Mouse (Mus musculus) lung, postnatal 14 days (tissue): ENCODE results near the gene Plp1.

Experiments used
- DNase-seq: peaks from one replicate; pipeline ENCODE4 v3.0.0; 2021

The Plp1 gene

GRCm38 (mm10) chrX:136822371-136822770 is at the start of gene Plp1:
Plp1 (plus strand) TSS chrX:136822671.
- no peak for DNase-seq

- peak; percentile 1 for DNase-seq
These were observed 49.4 kb upstream of the Plp1 start for GRCm38 (mm10) chrX:136773035-136773434.

GRCm38 (mm10) chrX:136778046-136778445 is 44.4 kb upstream of the Plp1 start:
- no peak for DNase-seq

- no peak for DNase-seq
These were observed 43.2 kb upstream of the Plp1 start for GRCm38 (mm10) chrX:136779262-136779661.

GRCm38 (mm10) chrX:136780041-136780440 is 42.4 kb upstream of the Plp1 start, which contains the start of gene Glra4:
Glra4 (minus strand) TSS chrX:136780141.
- no peak for DNase-seq

GRCm38 (mm10) chrX:136789446-136789845 is 33.0 kb upstream of the Plp1 start:
- peak; percentile 0 for DNase-seq

- no peak for DNase-seq
These were observed 25.2 kb upstream of the Plp1 start for GRCm38 (mm10) chrX:136797223-136797622.

GRCm38 (mm10) chrX:136819752-136820151 is 2.7 kb upstream of the Plp1 start:
- peak; percentile 9 for DNase-seq

GRCm38 (mm10) chrX:136820250-136820649 is 2.2 kb upstream of the Plp1 start:
- DNase-seq = peak; percentile 71

GRCm38 (mm10) chrX:136825016-136825415 is 2.5 kb downstream of the Plp1 start:
- no peak for DNase-seq

- DNase-seq = no peak
These were observed 6.1 kb downstream of the Plp1 start for GRCm38 (mm10) chrX:136828610-136829009.

- DNase-seq = no peak
These were observed 27.8 kb downstream of the Plp1 start for GRCm38 (mm10) chrX:136850300-136850699.

- peak; percentile 2 for DNase-seq
These were observed 45.9 kb downstream of the Plp1 start, which contains the start of gene Rab9b for GRCm38 (mm10) chrX:136868061-136869040. Rab9b (minus strand) TSS chrX:136868755.
